Mouse (Mus musculus) megakaryocyte, adult 5-6 weeks (primary cell): Measurements from ENCODE around the gene Fabp2. TPM values are rescaled to one million over a fixed set of nuclear protein-coding genes. Genes with fewer than 3 reads are reported as not detected.
"Not testable (repeated sequence)": the region's sequence is repeated elsewhere in the genome, so short reads cannot be mapped to it uniquely, and the experiment has no call there.

Experiments
- ATAC-seq: 2 replicates; pipeline ENCODE4 v1.8.0; 2016; ENCODE audit warnings: mild to moderate bottlenecking, inconsistent platforms; ENCODE audit not compliant: poor library complexity, severe bottlenecking
- total RNA-seq, 2 experiments: library from RNA; stranded (forward) in 1 of 2; stranded (reverse) in 1 of 2; fragments of 153-499, 151-499 nt in 1 of 2; fragments of 221-1000, 200-1000 nt in 1 of 2; gene quantifications; 2 replicates each; pipeline versions ENCODE4 v1.2.3 to v1.2.4; 2015 to 2017

Gene Fabp2
- total RNA-seq, 2 experiments from 2014 or later = not detected

DNA sequence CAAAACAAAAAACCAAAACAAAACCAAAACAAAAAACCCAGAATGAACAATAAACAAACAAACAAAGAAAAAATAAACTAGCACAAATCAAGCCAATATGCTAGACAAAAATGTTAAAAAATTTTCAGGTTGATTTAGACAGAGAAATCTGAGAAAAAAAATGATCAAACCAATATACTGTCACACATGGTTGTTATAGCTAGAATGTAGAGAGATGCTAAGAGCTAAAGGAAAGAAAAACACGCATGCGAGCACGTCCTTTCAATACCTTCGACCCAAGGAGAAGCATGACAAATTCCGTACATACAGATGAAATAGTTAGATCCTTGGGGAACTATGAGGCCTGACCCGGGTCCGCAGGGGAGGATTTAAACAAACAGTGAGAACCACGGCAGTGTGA, 24.4 kb downstream of the Fabp2 start, which contains the start of gene Gm10959:
Gm10959 (minus strand) TSS at position 101 of the 400 bp plus-strand sequence.
- ATAC-seq = no peak

DNA sequence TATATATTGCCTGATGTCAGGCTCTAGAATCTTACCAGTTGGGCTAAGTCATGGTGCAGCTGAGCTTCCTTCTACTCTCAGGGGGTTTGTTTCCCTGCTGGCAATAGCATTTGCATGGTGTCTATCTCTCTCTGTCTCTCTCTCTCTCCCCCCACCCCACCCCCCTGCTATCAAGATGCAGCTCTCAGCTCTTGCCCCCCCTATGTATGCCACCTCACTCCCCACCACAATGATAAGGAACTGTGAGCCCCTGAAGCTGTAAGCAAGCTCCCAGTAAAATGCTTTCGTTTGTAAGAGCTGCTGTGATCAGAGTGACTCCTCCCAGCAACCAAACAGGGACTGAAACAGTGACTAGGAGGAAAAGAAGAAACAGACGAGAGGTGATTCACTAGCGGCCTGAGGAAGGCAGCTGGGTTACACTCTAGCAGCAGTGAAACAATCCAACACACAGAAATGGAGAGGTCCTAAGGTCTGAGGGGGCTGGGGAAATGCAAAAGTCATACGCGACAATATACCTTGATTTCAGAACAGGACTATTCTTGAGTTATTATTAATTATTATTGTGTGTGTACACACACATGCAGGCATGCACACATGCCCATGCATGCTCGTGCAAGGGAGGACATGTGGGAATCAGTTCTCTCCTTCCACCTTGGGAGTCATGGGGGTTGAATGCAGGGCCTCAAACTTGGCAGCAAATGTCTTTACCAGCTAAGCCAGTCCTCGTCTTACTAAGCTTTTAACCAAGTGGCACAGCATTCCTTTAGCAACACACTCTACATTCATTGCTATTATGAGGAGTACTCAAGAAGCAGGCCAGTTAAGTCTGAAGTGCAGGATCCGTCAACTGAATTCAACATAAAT, 25.9 kb downstream of the Fabp2 start:
- ATAC-seq = no peak

DNA sequence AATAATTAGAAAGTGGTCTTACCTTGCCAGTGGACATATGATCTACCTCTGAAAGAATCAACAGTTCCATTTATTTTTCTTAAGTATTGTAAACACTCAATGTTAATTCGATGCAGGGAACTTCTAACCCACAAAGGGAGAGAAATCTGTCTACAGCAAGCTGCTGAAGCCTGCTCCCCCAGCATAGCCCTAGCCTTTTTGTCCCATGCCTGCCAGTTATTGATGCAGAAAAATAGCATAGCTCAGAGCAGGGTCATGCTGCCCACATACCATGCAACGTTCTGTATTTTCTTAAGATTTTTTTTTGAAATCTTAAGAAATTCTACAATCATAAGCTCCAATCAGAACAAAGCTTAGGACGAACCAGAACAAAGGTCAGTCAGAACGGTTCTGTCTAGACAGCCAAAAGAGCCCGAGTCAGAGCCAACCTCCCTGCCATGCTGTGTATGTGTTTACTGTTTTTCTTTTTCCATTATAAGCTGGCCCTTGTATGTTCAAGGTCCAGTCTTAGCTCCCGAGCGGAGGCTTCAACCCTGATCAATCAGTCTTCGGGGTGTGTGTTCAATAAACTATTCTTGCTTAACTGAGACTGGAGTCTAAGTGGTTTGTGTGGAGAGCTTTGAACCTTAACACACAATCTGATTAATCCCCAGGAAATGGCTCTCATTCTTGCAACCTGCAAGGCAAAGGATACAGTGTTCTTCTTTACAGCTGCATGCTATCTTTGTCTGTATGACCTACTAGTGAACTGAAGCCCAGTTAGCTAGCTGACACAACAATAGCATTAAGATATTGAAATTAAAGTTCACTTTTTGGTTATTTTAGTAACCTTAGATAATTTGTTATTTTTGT, 27.0 kb downstream of the Fabp2 start:
- ATAC-seq = no peak

DNA sequence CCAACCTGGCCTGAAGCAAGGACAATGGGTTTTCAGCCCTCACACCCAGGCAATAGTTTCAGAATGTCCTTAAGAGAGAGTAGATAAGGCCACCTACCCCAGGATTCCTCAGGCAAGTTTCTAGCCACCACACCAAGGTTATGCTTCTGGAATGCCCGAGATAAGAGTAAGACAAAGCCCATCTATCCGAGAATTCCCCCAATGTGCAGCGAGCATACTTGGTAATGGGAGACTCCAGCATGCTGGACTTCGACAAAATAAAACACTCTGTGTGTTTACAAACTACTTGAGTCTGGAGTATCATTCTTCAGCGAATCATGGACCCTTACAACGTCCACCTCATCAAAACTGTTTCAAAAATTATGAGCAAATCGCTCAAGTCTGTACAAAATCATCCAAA, 28.3 kb downstream of the Fabp2 start:
- no peak for ATAC-seq

DNA sequence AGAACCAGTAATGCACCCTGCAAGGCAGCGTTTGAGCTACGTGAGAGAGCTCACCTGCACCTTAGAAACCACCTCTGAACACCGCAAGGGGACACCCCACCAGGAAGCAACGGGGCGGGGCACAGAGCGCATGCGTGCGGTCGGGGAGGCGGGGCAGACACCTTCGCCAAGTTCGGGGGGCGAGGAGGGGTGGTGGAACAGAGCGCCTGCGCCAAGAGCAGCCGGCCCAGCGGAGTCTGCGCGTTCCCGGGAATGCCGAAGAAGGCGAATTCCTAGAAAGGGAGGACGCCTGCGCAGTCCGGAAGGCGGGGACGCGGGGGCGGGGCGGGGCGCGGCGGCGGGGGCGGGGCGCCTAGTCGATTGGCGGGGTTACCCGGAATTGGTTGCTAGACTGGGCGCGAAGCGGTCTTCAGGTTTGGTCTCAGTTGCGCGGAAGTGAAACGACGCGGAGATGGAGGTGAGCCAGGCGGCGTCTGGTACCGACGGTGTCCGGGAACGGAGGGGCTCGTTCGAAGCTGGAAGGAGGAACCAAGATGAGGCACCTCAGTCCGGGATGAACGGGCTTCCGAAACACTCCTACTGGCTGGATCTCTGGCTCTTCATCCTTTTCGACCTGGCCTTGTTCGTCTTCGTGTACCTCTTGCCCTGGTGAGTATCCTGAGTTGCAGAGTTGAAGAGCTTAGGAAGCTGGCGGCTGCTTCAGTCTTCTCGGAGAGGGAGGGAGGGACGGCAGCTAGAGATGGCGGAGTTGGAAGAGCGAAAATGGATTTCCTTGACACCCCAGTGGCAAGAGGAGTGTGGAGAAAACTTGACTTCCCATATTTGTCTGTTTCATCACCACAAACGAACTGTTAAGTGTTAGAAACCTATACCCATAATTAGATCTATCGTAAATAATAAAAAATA, 29.4 kb downstream of the Fabp2 start, which contains the start of gene 1810037I17Rik:
1810037I17Rik (plus strand) TSS at position 195 of the 906 bp plus-strand sequence.
- ATAC-seq = peak; percentile 89

DNA sequence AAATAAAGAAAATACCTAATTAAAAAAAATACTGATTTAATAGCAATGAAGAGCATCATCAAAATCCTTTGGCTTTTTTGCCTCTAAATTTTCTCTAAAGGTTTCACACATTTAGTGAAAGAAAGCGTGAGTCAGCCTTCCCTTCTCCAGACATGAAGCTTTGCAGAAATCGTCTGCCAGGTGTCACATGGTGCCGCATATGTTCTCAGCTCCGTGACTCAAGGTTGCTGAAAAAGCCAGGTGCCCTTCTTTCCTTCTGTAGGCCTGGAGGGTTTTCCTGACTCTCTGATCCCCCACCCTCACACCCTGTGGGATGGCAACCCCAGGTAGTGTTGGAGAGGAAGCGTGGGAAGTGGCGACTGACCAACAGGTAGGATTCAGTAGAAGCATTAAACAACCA, 34.9 kb downstream of the Fabp2 start:
- ATAC-seq = no peak

DNA sequence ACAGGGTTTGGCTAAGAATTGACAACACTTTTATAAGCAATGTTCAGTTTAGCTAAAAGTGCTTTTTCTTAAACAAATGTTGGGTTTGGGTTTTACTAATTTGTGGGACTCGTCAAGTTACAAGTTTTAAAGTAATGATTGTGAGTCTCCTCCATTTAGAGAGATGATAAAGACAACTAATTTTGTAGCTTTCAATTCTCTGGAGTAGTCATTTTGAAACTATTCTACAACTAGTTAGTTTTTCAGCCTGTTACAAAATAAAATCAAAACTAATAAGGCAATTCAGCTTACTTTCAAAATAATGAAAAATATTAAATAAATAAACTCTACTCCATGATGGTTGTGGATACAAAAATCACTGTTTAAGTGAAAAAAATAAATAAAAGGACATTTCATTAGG, 37.6 kb downstream of the Fabp2 start:
- no peak for ATAC-seq

DNA sequence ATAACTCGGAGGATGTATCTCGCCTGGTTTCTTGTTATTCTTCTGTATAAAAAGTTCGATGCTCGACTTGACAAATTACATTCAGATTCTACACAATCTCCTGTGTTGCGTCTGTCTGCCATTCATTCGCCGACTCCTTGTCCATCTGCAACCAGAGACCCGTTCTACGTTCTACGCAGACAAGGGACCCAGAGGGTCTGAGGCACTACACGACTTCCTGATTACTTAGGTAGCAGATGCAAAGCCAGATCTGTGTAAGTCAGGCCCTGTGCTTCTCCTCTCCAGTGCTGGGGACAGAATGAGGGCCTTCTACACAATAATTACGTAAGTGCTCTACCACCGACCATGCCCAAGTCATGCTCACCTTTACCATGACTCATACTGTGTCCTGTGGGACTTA, 42.3 kb downstream of the Fabp2 start:
- ATAC-seq = not testable (repeated sequence)

DNA sequence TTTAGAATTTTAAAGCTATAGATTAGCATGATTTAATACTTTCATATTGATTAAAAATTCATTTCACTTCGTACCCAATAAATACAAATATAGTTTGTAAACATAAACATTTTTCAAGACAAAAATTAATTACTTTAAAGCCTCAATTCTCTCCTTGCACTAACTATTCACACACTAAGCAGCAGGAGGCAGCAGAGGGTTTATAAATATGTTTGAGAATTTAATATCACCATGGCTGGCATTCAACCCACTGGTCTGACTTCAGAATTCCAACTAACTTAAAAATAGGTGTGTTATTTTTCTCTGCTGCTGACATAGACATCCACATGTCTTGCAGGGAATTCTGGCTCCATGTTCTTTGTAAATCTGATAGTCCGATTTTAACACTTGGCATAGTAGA, 44.3 kb downstream of the Fabp2 start:
- ATAC-seq = peak; percentile 72

DNA sequence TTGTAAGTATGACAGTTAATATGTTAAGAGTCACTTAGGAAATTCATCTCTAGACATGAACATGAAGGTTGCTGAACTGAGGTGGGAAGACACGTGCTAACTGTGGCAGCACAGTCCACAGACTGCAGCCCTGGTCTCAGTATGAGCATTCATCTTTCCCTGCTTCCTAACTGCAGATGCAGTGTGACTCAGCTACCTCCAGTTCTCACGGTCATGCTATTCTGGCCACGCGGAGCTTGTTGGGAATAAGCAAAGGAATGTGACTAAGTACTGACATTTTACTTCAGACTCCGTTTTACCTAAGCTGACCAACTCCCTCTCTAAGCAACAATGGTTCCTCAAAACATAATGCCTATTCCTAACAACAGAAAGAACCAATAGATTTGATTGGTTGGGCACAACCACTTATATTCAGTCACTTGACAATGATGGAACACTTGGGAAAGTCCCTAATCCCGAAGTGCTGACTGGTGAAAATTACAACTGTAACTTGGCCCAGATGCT, 48.6 kb downstream of the Fabp2 start:
- ATAC-seq = no peak

Other genes with a start within 250 kb of the Fabp2 start
- 3.4 and 4.7 TPM in 2 replicates for gene Pde5a, start 166.1 kb upstream of the Fabp2 start, total RNA-seq (2015)
- 2.8 and 7.8 TPM in 2 replicates for gene Pde5a, start 166.1 kb upstream of the Fabp2 start, total RNA-seq (2017)
- not detected in 2 replicates for gene Gm10959, start 24.3 kb downstream of the Fabp2 start, total RNA-seq (2015)
- gene Gm10959, start 24.3 kb downstream of the Fabp2 start, total RNA-seq (2017) = not detected in 2 replicates
- gene 1810037I17Rik, start 29.1 kb downstream of the Fabp2 start, total RNA-seq (2015) = 75.4 and 89.8 TPM in 2 replicates
- gene 1810037I17Rik, start 29.1 kb downstream of the Fabp2 start, total RNA-seq (2017) = 40.3 and 41.2 TPM in 2 replicates
- 4.8 and 6.0 TPM in 2 replicates for gene Usp53, start 89.4 kb downstream of the Fabp2 start, total RNA-seq (2015)
- 5.6 and 8.4 TPM in 2 replicates for gene Usp53, start 89.4 kb downstream of the Fabp2 start, total RNA-seq (2017)
- not detected in 2 replicates for gene Myoz2, start 139.9 kb downstream of the Fabp2 start, total RNA-seq (2015)
- gene Myoz2, start 139.9 kb downstream of the Fabp2 start, total RNA-seq (2017) = not detected in 2 replicates